Mouse (Mus musculus) forebrain, embryonic 16.5 days (tissue): ENCODE data around the gene Cd24a. TPM values are rescaled to one million over a fixed set of nuclear protein-coding genes. Genes with fewer than 3 reads are reported as not detected.

Experiments used
- ATAC-seq: fragments of 200-750 bp; cut with Nextera tagmentation; 2 replicates; pipeline ENCODE4 v1.8.0; 2017; ENCODE audit warnings: mild to moderate bottlenecking, moderate library complexity
- H3K27ac ChIP-seq: fragments of 300-500 bp; sonication (generic); 2 replicates; pipeline ENCODE4 v1.5.1; 2014; ENCODE audit warnings: low read length, control low read depth
- H3K27me3 ChIP-seq: fragments of 300-500 bp; sonication (generic); replicated peaks from 2 replicates; pipeline ENCODE4 v1.6.1; 2014; ENCODE audit warnings: low read length; ENCODE audit not compliant: control insufficient read depth, insufficient read depth
- H3K36me3 ChIP-seq: fragments of 300-500 bp; sonication (generic); 2 replicates; pipeline ENCODE4 v1.6.1; 2014; ENCODE audit not compliant: control insufficient read depth, insufficient read depth
- H3K4me1 ChIP-seq: fragments of 300-500 bp; sonication (generic); replicated peaks from 2 replicates; pipeline ENCODE4 v1.6.1; 2014; ENCODE audit warnings: low read length; ENCODE audit not compliant: control insufficient read depth, insufficient read depth
- H3K4me2 ChIP-seq: fragments of 300-500 bp; sonication (generic); 2 replicates; pipeline ENCODE4 v1.6.1; 2014; ENCODE audit warnings: mild to moderate bottlenecking, low read length, control low read depth
- H3K4me3 ChIP-seq: fragments of 300-500 bp; sonication (generic); replicated peaks from 2 replicates; pipeline ENCODE4 v1.5.1; 2014; ENCODE audit warnings: mild to moderate bottlenecking, low read length, control low read depth
- H3K9ac ChIP-seq: fragments of 300-500 bp; sonication (generic); replicated peaks from 2 replicates; pipeline ENCODE4 v1.6.1; 2014; ENCODE audit warnings: low read depth, low read length, control low read depth
- H3K9me3 ChIP-seq: fragments of 300-500 bp; sonication (generic); 2 replicates; pipeline ENCODE4 v1.6.1; 2016; ENCODE audit warnings: low read length; ENCODE audit not compliant: control insufficient read depth
- WGBS: fragments of 180-500 bp; shearing (Covaris S2); extraction: QIAGEN DNeasy Blood & Tissue Kit; methylation state at CpG from one replicate; pipeline ENCODE4 v1.1.7; 2014; 5-methylcytosine and 5-hydroxymethylcytosine counted together
- polyA plus RNA-seq: library from polyadenylated mRNA; unstranded; fragments of >200 nt; fragmentation: Nextera tagmentation; extraction: Ambion mirVana; gene quantifications from 2 replicates; pipeline ENCODE4 v1.2.1, GENCODE M21; 2015

The Cd24a gene
- polyA plus RNA-seq, 1 experiment from 2014 or later: 918 TPM

GRCm38 (mm10) chr10:43611081-43611480 is 33.0 kb downstream of the Cd24a start:
- no peaks in the 10 kb centered on the region for H3K36me3 ChIP-seq
- H3K27me3 ChIP-seq: no peaks in the 10 kb centered on the region
- no peak for ATAC-seq
- no peak overlapping the region for H3K4me2 ChIP-seq
- no peak overlapping the region for H3K27ac ChIP-seq
- no peak overlapping the region for H3K9ac ChIP-seq
- H3K4me3 ChIP-seq: no peak overlapping the region
- no peaks in the 10 kb centered on the region for H3K9me3 ChIP-seq
- no peaks in the 10 kb centered on the region for H3K4me1 ChIP-seq

GRCm38 (mm10) chr10:43619059-43619531 is 41.0 kb downstream of the Cd24a start:
- Histone ChIP-seq H3K4me1 (peaks cover 10% of the 10 kb centered on the region), H3K27me3 (no peaks in the 10 kb centered on the region), H3K9ac (no peak overlapping the region), H3K36me3 (no peaks in the 10 kb centered on the region), H3K4me2 (0 out of 2 replicates have a peak overlapping the region, but pooled peaks have one; percentile 10), H3K4me3 (no peak overlapping the region), H3K9me3 (no peaks in the 10 kb centered on the region), H3K27ac (no peak overlapping the region)
- WGBS: under 1% methylated on average over 6 of the region's 6 CpGs
- peak; percentile 58 for ATAC-seq

- H3K27me3 ChIP-seq: no peaks in the 10 kb centered on the region
- no peak overlapping the region for H3K9ac ChIP-seq
- 76% methylated on average over 2 of the region's 2 CpGs for WGBS
- no peaks in the 10 kb centered on the region for H3K36me3 ChIP-seq
- no peak for ATAC-seq
- no peak overlapping the region for H3K4me3 ChIP-seq
- no peaks in the 10 kb centered on the region for H3K9me3 ChIP-seq
- H3K27ac ChIP-seq: no peak overlapping the region
- H3K4me1 ChIP-seq: peaks cover 10% of the 10 kb centered on the region
- H3K4me2 ChIP-seq: no peak overlapping the region
These were observed 41.9 kb downstream of the Cd24a start for GRCm38 (mm10) chr10:43619939-43620338.

GRCm38 (mm10) chr10:43623510-43623909 is 45.4 kb downstream of the Cd24a start:
- no peaks in the 10 kb centered on the region for H3K36me3 ChIP-seq
- no peak overlapping the region for H3K4me2 ChIP-seq
- ATAC-seq: no peak
- 96% methylated on average over 8 of the region's 8 CpGs for WGBS
- H3K27me3 ChIP-seq: no peaks in the 10 kb centered on the region
- no peak overlapping the region for H3K4me3 ChIP-seq
- no peaks in the 10 kb centered on the region for H3K9me3 ChIP-seq
- H3K4me1 ChIP-seq: peaks cover 13% of the 10 kb centered on the region
- no peak overlapping the region for H3K27ac ChIP-seq
- no peak overlapping the region for H3K9ac ChIP-seq

GRCm38 (mm10) chr10:43624362-43624761 is 46.3 kb downstream of the Cd24a start:
- no peak overlapping the region for H3K27ac ChIP-seq
- H3K4me1 ChIP-seq: peaks cover 7% of the 10 kb centered on the region; the same call in 1 of the 2 replicates

GRCm38 (mm10) chr10:43624791-43625398 is 46.8 kb downstream of the Cd24a start:
- ATAC-seq: peak; percentile 71

More at GRCm38 (mm10) chr10:43624362-43624761, 46.3 kb downstream of the Cd24a start:
- no peak for ATAC-seq
- H3K9ac ChIP-seq: no peak overlapping the region
- H3K4me2 ChIP-seq: no peak overlapping the region
- no peak overlapping the region for H3K4me3 ChIP-seq
- 79% methylated on average over 5 of the region's 5 CpGs for WGBS
- no peaks in the 10 kb centered on the region for H3K27me3 ChIP-seq
- no peaks in the 10 kb centered on the region for H3K9me3 ChIP-seq
- no peaks in the 10 kb centered on the region for H3K36me3 ChIP-seq

GRCm38 (mm10) chr10:43625578-43625977 is 47.5 kb downstream of the Cd24a start:
- H3K27ac ChIP-seq: peak overlapping the region; percentile 37; the same call in 1 of the 2 replicates
- no peak overlapping the region for H3K4me2 ChIP-seq
- no peaks in the 10 kb centered on the region for H3K9me3 ChIP-seq
- no peak overlapping the region for H3K4me3 ChIP-seq
- 79% methylated on average over 2 of the region's 2 CpGs for WGBS
- no peaks in the 10 kb centered on the region for H3K36me3 ChIP-seq
- peak; percentile 12; the same call in 1 of the 2 replicates for ATAC-seq
- peaks cover 9% of the 10 kb centered on the region; the same call in 1 of the 2 replicates for H3K4me1 ChIP-seq
- no peaks in the 10 kb centered on the region for H3K27me3 ChIP-seq
- H3K9ac ChIP-seq: no peak overlapping the region

More at GRCm38 (mm10) chr10:43624791-43625398, 46.8 kb downstream of the Cd24a start:
- H3K27me3 ChIP-seq: no peaks in the 10 kb centered on the region
- WGBS: 58% methylated on average over 2 of the region's 2 CpGs
- no peak overlapping the region for H3K9ac ChIP-seq
- H3K4me2 ChIP-seq: no peak overlapping the region
- no peak overlapping the region for H3K27ac ChIP-seq
- H3K36me3 ChIP-seq: no peaks in the 10 kb centered on the region
- no peak overlapping the region for H3K4me3 ChIP-seq
- peaks cover 6% of the 10 kb centered on the region; the same call in 1 of the 2 replicates for H3K4me1 ChIP-seq
- H3K9me3 ChIP-seq: no peaks in the 10 kb centered on the region

- no peak for ATAC-seq
- peaks cover 14% of the 10 kb centered on the region for H3K4me1 ChIP-seq
- H3K36me3 ChIP-seq: no peaks in the 10 kb centered on the region
- no peak overlapping the region for H3K4me2 ChIP-seq
- H3K27me3 ChIP-seq: no peaks in the 10 kb centered on the region
- 79% methylated on average over 5 of the region's 5 CpGs for WGBS
- no peak overlapping the region for H3K9ac ChIP-seq
- H3K9me3 ChIP-seq: no peaks in the 10 kb centered on the region
- H3K27ac ChIP-seq: no peak overlapping the region
- no peak overlapping the region for H3K4me3 ChIP-seq
These were observed 51.1 kb downstream of the Cd24a start for GRCm38 (mm10) chr10:43629216-43629615.

- no peaks in the 10 kb centered on the region for H3K9me3 ChIP-seq
- H3K9ac ChIP-seq: no peak overlapping the region
- H3K4me2 ChIP-seq: no peak overlapping the region
- no peak overlapping the region for H3K27ac ChIP-seq
- no peak overlapping the region for H3K4me3 ChIP-seq
- peaks cover 14% of the 10 kb centered on the region for H3K4me1 ChIP-seq
- ATAC-seq: no peak
- H3K36me3 ChIP-seq: no peaks in the 10 kb centered on the region
- no peaks in the 10 kb centered on the region for H3K27me3 ChIP-seq
These were observed 51.8 kb downstream of the Cd24a start for GRCm38 (mm10) chr10:43629857-43630256.
